Mouse (Mus musculus): ENCODE results near the gene Smim13.
"Not testable (repeated sequence)": the region's sequence is repeated elsewhere in the genome, so short reads cannot be mapped to it uniquely, and the experiment has no call there.

The Smim13 gene

DNA sequence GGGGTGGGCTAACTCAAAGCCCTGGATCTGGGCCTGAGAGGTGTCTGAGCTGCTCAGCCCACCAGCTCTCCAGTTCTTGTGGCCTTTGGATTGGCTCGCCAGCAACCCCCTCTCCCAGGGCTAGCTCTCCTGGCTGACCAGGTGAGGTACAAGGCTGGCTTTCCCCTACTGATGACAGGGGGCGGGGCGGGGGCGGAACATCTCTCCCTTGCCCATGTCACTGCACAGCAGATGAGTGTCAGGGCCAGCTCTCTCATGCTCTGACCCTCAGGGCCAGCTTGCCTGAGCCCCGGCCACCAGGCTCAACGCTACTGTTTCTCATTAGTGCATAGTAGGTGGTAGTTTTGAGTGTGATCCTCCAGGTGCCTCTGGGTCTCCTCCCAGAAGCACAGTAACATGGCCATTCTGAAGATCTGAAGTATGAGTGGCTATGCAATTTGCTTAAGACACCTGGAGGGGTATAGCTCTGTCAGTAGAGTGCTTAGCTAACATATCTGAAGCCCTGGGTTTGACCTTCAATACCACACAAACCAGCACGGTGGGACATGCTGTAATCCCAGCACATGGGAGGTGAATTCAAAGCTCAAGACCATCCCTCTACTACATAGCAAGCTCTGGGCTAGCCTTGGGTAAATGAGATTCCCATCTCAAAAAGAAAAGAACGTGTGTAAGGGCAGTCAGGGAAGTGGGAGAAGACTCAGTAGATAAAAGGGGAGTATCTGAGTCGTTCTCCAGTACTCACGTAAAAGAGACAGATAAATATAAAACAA lies 11.4 kb upstream of the Smim13 start:
- DNase-seq (ENCODE audit: low spot score): no peak

DNA sequence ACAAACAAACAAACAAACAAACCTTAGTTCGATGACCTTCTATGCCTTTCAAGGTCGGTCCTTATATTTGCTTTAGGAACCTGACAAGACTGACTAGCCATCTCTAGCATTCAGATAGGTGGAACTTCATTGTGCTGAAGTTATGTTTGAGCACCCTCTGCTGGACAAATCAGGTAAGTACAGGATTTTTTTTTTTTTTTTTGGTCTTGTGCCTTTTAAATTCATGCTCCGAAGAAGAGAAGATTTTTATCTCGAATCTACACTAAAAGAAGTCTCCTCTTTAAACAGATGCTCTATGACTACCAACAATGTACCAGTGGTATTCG lies 10.9 kb upstream of the Smim13 start:
- DNase-seq (ENCODE audit: low spot score): peak; percentile 32

GRCm38 (mm10) chr13:41241557-41241956 lies 8.1 kb upstream of the Smim13 start:
- DNase-seq (ENCODE audit: low spot score): no peak

DNA sequence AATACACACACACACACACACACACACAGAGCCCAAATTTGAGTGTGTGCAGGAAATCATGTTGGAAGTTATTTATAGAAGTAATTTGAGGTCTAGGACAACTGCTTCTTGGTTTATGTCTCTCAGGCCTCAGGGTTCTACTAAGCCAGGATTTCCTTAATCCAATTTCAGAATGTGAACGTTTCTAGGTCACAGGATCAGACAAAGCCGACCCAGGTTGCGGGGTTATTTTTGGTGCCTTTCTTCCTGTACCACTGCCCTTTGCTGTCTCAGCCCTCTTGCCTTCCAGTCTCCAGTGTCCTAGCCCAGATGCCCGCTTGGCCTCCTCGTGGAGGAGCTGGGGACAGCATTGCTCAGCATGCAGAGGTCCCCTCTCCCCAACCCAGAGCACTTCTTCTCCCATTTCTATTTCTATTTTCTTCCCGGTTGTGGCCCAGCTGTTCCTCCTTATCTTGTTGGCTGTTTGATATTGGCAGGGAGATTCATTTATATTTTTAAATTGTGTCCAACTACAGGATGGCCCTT lies 5.3 kb upstream of the Smim13 start:
- no peak for DNase-seq (ENCODE audit: low spot score)

DNA sequence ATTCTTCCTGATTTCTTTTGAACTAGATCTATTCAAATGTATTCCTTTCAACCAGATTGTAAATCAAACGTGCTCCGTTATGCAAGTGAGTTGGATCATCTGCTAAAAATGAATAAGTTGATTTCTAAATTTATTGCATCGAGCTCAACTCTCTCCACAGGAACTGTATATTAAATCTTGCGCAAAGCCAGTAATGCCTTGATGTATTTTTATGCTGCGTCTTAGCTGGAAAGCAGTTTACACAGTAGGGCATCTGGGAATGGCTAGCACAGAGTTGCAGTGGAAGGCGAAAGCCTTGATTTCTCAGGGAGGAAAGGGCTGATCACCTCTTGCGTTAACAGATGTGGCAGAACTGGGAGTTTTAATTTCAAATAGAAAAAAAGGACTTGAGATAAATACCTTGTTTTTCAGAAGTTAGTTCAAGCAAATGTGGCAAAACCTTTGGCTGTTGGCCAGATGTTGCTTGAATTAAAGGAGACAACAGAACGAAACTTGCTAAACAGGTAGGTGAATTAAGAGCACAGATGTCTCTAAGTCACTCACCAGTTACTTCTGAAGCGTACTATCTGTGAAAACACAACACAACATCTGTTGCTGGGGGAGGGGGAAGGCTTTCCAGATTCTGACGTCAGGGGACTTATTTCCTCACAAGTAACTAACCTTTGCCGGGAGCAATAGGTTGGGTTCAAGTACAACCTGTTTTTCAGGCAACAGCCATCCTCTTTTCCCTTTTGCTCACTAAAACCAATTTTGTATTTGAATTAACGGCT lies 708 bp upstream of the Smim13 start:
- no peak for DNase-seq (ENCODE audit: low spot score)

DNA sequence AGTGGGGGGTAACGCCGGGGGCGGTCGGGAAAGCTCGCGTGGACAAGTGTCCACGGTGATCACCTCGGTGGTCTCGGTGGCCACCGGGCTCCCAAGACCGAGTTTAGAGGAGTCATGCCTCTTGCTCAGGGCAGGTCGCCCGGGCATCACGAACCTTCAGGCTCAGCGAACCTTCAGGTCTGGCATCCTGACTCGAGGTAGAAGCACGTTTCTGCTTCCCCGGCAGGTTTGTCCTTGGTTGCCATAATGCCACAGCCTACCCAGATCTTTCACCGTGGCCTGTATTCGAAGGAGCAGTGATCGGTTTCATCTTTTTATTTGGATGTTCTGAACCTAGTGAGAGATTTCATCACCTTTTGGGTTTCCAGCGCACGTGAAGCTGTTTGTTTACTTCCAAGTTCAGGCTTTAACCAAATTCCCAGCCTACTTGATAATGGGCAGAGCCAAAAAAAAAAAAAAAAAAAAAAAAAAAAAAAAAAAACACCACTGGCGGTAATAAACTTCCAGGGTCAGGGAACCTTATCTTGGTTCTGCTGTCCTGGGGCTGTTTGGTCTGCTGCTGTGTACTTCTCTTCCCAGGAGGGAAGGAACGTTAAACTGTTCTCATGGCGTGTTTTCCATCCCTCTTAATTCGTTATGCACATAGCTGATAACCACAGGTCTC lies 806 bp downstream of the Smim13 start:
- DNase-seq (ENCODE audit: low spot score): no peak

DNA sequence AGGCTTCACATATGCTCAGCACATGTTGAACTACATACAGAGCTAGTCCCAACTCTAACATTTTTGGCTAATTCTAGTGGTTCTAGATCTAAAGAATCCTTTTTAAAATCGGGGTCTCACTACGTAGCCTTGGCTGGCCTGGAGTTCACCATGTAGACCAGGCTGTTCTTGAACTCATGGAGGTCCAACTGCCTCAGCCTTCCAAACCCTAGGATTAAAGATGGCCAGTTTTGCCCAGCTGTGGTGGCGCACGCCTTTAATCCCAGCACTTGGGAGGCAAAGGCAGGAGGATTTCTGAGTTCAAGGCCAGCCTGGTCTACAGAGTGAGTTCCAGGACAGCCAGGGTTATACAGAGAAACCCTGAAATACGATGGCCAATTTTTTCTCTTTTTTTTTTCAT lies 1.6 kb downstream of the Smim13 start:
- not testable (repeated sequence) for DNase-seq (ENCODE audit: low spot score)

- DNase-seq (ENCODE audit: low spot score): no peak
Observed at GRCm38 (mm10) chr13:41251667-41252066, 2.0 kb downstream of the Smim13 start.

DNA sequence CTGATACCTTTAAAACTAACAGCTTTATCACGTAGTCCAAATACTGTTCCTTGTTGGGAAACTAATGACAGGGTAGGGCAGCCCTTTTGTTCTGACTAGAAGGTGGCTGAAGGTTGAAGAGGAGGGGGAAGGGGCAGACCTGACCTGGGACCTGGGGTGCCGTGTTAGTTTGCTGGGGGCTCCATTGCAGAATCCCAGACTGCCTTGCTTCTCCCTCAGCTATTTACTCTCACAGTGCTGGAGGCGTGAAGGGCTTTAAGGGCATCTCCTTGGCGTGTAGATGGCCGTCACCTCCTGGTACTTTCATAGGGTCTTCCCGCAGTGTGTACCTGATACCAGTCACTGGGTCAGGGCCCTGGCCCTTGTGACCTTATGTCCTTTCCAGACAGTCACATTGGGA lies 2.5 kb downstream of the Smim13 start:
- DNase-seq (ENCODE audit: low spot score): no peak

GRCm38 (mm10) chr13:41252736-41253135 lies 3.1 kb downstream of the Smim13 start:
- DNase-seq (ENCODE audit: low spot score): no peak

GRCm38 (mm10) chr13:41256126-41256525 lies 6.5 kb downstream of the Smim13 start:
- DNase-seq (ENCODE audit: low spot score): no peak

- no peak for DNase-seq (ENCODE audit: low spot score)
Observed at GRCm38 (mm10) chr13:41256962-41257361, 7.3 kb downstream of the Smim13 start.

- no peak for DNase-seq (ENCODE audit: low spot score)
Observed at GRCm38 (mm10) chr13:41257851-41258250, 8.2 kb downstream of the Smim13 start.

GRCm38 (mm10) chr13:41261617-41262016 lies 12.0 kb downstream of the Smim13 start:
- not testable (repeated sequence) for DNase-seq (ENCODE audit: low spot score)

GRCm38 (mm10) chr13:41263304-41264006 lies 13.8 kb downstream of the Smim13 start:
- no peak for DNase-seq (ENCODE audit: low spot score)

GRCm38 (mm10) chr13:41267827-41268408 lies 18.3 kb downstream of the Smim13 start:
- no peak for DNase-seq (ENCODE audit: low spot score)

DNA sequence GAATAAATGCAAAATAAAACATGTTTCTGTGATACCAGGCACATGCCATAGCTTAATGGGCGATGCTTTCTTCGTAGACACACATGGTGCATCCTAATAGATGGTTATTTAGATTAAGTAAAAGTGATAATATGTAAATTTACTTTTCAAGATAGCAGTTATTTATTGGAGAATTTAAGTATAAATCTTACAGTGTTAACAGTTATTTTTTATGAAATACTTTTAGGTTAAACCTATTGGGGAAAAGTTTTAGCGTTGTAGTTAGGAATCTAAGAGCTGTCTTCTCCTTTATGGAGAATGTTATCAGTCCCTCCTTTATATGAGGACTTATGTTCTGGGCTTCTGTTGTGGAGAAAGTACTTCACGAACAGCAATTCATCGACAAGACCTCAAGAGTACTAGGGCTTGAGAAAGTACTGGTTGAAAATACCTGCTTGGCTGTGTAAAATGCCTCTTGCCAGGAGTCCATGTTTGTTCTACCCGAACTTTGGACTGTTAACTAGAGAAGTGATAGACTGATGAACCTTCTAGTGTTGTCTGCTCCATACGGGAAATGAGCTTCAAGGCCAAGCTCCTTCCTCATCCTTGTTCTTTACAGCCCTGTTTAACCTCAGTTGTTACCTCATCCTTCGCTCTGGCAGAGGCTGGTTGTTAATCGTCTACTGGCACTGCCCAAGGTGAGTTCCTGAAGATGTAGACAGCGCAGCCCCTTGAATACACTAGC lies 24.4 kb downstream of the Smim13 start, which contains the start of gene Gm17364:
Gm17364 (minus strand) TSS at position 51 of the 724 bp plus-strand sequence.
- DNase-seq (ENCODE audit: low spot score): no peak

- no peak for DNase-seq (ENCODE audit: low spot score)
Observed at GRCm38 (mm10) chr13:41280696-41281095, 31.1 kb downstream of the Smim13 start.

DNA sequence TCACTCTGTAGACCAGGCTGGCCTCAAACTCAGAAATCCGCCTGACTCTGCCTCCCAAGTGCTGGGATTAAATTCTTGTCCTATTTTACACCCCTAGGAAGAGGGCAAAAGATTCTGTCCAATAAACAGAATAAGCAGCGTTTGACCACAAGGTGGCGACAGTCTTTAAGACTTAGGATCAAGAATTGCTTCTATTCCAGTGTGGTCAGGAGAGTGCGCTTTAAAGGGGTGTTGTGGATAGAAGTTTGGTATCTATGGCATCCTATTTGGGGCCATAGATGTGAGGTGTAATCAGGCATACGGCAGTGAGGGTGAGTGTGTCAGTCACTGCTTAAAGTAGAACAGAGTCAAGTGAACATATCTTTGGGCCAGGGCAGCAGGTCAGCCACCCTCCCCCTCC lies 33.6 kb downstream of the Smim13 start:
- DNase-seq (ENCODE audit: low spot score): peak; percentile 85

DNA sequence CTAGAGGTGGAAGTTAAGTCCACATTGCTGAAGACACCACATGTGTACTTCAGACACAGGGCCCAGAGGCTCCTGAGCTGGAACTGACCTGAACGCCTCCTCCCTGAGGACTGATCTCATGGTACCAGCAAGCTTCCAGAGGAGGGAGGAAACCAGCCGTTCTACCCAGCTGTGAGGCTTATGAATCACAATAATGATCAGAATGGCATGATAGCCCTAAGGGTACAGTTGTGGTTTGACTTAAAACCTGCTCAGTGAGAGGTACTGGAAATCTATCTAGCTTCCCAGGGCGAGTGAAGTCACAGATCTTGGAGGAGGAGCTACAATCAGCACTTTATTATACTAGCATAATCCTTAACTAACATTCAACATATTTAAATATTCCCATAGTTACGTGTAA lies 35.8 kb downstream of the Smim13 start:
- DNase-seq (ENCODE audit: low spot score): no peak

DNA sequence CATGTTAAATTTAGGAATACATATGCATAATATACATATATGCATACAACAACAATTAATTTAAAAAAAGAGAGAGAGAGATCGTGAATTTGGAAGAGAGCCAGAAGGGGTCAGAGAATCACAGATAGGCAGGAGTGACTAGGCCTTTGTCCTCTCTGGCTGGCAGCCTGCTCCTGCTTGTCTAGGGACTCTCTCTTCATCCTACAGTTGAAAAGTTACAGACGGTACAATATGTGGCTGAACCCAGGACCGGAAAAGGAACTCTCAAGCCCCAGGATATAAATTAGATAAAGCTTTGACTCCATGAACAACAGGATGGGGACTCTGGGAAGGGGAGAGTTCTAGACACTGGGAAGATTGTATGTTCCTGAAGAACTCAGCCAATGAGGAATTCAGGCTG lies 36.6 kb downstream of the Smim13 start:
- DNase-seq (ENCODE audit: low spot score): no peak
